Mouse (Mus musculus) adrenal gland, postnatal 25 days (tissue): Measurements from ENCODE around the gene Olfr281. TPM values are rescaled to one million over a fixed set of nuclear protein-coding genes. Genes with fewer than 3 reads are reported as not detected.

ENCODE experiments used
- DNase-seq: peaks from one replicate; pipeline ENCODE4 v3.0.0; 2021; ENCODE audit warnings: mixed read lengths
- total RNA-seq: library from RNA; stranded (reverse); gene quantifications from 2 replicates; pipeline ENCODE4 v1.2.3, GENCODE M21; 2021

Gene Olfr281
- total RNA-seq, 1 experiment from 2014 or later = not detected

DNA sequence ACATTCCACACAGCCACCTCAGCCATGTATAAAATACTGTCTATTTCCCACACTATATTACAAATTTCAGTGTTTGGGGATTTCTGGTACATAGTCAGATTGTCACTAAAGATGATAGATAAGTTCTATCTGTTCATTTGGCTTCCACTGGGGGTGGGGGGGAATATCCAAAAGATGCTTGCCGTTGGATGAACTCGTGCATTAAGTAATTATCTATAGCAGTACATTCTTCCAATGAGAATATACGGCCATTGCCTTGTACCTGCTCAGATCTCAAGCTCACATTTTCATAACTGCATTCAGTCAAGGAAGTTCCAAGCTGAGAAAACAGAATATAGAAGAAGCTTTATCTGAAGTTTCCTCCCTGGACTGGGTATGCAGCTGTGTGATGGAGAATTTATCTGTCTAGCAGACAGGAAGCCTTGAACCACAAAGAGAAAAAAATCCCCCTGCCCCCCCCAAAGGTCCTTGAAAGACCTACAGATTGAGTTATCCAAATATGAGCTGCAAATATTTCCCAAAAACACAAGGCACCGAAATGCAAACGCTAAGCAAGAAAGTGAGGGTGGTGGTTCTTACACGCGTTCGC is 34.1 kb downstream of the Olfr281 start:
- DNase-seq = no peak

DNA sequence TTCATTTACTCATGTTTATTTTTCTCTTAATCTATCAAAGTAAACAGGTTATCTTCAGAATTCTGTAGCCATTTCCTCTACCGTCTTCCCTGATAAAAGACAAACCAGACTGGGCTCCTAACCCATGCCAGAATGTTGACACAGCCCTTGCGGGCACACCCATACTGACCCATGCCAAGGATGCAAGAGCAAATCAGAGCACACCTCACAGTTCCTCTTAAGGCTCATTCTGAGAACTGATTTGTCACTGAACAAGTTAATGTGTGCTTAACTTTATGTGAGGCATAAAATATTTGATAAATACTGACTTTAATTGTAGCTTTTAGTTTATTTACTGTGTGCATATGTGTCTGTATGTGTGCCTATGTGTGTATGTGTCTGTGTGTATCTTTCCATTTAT is 38.9 kb downstream of the Olfr281 start:
- DNase-seq = no peak

DNA sequence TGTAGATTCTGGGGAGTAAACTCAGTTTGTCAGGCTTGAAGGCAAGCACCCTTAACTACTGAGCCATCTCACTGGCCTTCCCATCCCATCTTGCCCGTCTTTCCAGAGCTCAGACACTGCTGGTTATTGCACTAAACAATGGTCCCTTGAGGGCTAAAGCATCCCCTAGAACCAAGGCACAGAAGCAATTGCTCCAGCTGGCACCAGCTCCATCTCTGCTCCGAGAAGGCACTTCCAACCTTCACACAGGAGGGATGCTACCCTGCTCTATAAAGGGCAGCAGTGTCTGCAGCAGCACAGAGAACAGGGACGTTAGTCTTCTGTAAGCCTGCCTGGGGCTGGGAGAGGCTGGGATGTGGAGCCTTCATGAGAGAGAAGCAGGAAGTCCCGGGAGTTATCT is 39.7 kb downstream of the Olfr281 start, which contains the start of gene Olfr279:
Gene Olfr279 (plus strand): TSS at position 301 of the 400 bp plus-strand sequence.
- DNase-seq = no peak

DNA sequence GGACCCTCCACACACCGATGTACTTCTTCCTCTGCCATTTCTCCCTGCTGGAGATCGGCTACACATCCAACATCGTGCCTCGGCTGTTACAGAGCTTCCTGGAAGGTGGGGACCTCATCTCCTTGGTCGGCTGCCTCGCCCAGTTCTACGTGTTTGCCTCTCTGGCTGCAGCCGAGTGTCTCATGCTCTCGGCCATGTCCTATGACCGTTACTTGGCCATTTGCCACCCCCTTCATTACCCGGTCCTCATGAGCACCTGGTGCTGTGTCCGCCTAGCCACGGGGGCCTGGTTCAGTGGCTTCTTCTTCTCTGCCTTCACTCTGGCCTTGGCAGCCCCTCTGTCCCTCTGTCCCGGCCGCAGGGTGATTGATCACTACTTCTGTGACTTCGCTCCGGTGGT is 45.2 kb downstream of the Olfr281 start:
- no peak for DNase-seq

DNA sequence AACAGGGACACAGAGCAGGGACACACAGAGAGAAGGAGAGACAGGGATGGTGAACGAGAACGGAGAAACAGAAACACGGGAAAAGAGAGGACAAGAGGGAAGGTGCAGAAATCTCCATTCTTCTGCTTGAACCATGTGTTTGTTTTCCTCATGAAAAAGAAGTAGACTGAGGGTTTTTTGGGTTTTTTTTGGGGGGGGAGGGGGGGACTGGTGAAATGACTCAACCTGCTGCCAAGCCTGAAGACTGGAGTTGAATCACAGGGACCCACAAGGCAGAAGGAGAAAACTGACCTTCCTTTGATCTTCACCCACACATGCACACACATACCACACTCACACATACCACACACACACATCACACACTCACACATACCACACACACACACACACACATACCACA is 50.9 kb downstream of the Olfr281 start:
- no peak for DNase-seq

DNA sequence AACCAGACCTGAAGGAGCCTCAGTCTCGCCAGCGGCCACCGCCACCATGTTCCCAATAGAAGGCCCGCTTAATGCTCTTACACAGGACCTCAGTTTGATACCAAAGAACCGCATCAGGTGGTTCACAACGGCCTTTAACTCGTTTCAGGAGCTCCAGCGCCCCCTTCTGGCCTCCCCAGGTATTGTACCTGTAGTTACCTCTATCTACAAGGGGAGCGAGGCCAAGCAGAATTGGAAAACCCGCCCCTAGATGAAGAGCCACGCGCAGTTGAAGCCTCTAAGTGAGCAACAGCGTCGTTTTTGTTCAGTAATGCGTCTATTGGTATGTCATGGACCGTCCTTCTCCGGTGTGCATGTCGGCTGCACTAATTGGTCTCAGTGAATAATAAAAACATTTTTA is 52.1 kb downstream of the Olfr281 start:
- peak; percentile 68 for DNase-seq

DNA sequence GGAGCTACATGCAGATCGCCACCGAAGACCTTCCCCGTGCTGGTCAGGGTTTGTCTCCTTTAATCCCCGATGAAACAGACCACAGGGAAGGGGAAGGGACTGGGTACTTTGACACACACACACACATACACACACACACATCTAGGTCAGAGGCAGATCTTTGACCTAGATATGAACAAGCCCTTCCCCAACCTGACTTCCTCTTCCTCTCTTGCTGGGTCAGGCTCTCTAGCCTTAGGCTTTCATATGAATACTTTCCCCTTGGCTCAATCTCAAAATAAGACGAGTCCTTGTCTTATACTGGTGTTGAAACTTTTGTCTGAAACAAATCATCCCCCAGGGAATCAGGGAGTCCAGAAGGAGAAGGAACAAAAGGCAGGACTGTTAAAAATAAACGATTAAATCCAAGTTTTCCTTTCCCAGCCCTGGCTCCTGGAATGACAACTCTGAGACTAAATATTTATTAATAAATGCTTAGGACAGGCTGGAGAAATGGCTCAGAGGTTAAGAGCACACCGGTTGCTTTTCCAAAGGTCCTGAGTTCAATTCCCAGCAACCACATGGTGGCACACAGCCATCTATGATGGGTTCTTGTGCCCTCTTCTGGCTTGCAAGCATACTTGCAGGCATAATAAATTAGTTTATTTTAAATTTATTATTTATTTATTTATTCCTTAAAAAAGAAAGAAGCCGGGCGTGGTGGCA is 54.0 kb downstream of the Olfr281 start:
- no peak for DNase-seq

DNA sequence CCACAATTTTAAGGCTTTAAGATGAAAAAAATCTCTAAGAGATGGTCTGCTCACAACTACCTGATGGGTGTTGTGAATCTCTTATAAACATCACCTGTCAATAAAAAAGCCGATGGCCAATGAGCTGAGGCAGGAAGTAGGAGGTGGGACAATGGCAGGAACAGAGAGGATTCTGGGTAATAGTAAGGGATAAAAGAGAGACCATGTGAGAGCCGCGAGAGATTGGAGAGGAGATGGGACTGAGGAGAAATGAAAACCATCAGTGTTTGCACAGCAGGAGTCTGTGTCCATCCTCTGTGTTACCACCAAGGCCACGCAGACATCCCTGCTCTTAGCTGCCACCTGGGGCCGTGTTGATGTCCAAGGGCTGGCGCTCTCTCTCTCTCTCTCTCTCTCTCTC is 54.9 kb downstream of the Olfr281 start:
- DNase-seq = no peak

DNA sequence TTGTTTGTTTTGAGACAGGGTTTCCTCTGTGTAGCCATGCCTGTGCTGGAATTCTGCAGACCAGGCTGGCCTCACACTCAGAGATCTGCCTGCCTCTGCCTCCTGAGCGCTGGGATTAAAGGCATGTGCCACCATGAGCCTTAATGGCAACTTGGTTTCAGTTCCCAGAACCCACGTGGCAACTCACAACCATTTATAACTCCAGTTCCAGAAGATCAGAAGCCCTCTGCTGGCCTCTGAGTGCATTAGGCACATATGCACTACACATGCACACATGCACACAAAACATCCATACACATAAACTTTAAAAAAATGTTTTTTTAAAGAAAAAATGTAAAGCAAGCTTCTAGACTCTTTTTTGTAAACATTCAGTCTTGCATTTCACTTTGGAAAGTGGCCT is 57.0 kb downstream of the Olfr281 start:
- DNase-seq = no peak

Other genes starting within 250 kb of the Olfr281 start
- not detected in 2 replicates for gene Gm44579, start 231.6 kb upstream of the Olfr281 start, total RNA-seq
- not detected in 2 replicates for gene Olfr287, start 231.5 kb upstream of the Olfr281 start, total RNA-seq
- gene Olfr286, start 218.1 kb upstream of the Olfr281 start, total RNA-seq = not detected in 2 replicates
- gene H1fnt, start 195.3 kb upstream of the Olfr281 start, total RNA-seq = not detected in 2 replicates
- gene Zfp641, start 156.4 kb upstream of the Olfr281 start, total RNA-seq = 6.0 and 8.1 TPM in 2 replicates
- not detected in 2 replicates for gene Olfr285, start 135.2 kb upstream of the Olfr281 start, total RNA-seq
- gene Olfr284, start 111.6 kb upstream of the Olfr281 start, total RNA-seq = not detected in 2 replicates
- not detected in 2 replicates for gene Olfr283, start 71.6 kb upstream of the Olfr281 start, total RNA-seq
- gene Olfr282, start 21.4 kb upstream of the Olfr281 start, total RNA-seq = not detected in 2 replicates
- gene OR5BS1P, start 17.3 kb downstream of the Olfr281 start, total RNA-seq = not detected in 2 replicates
- gene Lalba, start 30.1 kb downstream of the Olfr281 start, total RNA-seq = not detected in 2 replicates
- gene Olfr279, start 39.8 kb downstream of the Olfr281 start, total RNA-seq = not detected in 2 replicates
- 91.3 and 107 TPM in 2 replicates for gene Kansl2, start 81.7 kb downstream of the Olfr281 start, total RNA-seq
- 52.2 and 55.9 TPM in 2 replicates for gene Ccnt1, start 118.3 kb downstream of the Olfr281 start, total RNA-seq
- not detected in 2 replicates for gene 4930415O20Rik, start 118.4 kb downstream of the Olfr281 start, total RNA-seq
- 42.7 and 48.9 TPM in 2 replicates for gene Adcy6, start 157.5 kb downstream of the Olfr281 start, total RNA-seq
- gene Cacnb3, start 178.3 kb downstream of the Olfr281 start, total RNA-seq = 12.6 and 14.3 TPM in 2 replicates
- gene Ddx23, start 210.3 kb downstream of the Olfr281 start, total RNA-seq = 76.1 and 88.7 TPM in 2 replicates
- gene Rnd1, start 224.9 kb downstream of the Olfr281 start, total RNA-seq = 1.5 TPM in 2 replicates